Mouse (Mus musculus) lung, postnatal 10 days (tissue): ENCODE measurements around the gene Tgfb2.
A peak's percentile ranks its signal among the peaks of the same experiment; 100 is the strongest.

Experiments
- DNase-seq: peaks from one replicate; pipeline ENCODE4 v3.0.0; 2021

Tgfb2 gene

GRCm38 (mm10) chr1:186650011-186650410, 55.8 kb downstream of the Tgfb2 start:
- no peak for DNase-seq

DNA sequence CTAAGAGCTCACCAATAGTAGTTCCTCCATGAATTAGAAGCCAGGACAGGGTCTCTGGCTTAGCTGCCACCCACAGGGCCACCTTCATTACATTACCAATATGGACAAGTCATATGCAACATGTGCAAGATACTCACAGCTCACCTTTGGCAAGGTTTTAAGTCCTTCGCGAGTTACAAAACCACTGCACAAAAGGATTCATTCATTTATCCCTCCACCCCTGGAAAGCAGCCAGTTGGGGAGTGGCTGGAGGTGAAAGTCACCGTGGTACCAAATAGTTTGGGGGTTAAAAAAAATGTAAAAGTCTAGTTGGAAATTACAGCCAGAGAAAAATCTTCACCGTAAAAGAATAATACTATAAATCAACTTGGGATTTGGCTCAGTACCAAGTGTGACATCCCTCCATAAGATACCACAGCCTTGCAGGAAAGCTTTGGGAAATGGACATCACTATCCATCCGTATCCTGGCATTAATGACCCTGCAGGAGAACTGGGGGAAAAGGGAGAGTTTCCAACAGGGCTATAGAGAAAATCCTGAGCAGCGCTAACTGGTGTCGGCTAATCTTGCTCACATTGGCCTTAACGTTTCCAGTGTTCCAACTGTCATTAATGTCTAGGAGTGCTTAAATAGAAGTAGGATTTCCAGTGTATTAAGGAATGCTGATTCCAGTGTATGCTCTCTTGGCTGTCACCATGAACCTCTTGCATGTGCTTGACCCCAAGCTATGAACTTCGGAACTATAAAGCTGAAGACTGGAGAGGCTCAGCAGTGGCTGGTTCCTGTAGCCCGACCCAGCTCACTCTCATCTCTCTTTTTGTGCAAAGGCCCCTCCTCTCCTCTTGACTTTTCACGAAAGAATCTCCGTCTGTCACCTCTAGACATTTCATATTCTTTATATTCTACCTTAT, 68.2 kb downstream of the Tgfb2 start:
- DNase-seq, result no peak

DNA sequence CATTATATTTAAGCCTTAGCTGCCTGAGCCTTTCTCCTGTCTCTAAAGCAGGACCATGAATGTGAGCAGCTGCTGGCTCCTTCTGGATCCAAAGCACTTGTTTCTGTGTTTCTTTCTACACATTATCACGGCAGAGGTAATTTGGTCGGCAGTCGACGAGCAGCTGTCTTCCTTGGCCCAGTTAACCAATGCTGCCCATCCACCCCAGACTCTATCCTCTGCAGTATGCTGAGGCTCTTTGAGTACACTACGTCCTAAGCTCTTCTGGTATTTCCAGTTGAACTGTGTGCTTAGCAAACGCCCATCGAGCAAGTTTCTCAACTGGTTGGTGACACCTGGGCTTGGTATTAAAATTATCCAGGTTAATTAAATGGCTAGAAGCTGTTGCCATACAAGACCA, 70.7 kb downstream of the Tgfb2 start:
- DNase-seq, result no peak

DNA sequence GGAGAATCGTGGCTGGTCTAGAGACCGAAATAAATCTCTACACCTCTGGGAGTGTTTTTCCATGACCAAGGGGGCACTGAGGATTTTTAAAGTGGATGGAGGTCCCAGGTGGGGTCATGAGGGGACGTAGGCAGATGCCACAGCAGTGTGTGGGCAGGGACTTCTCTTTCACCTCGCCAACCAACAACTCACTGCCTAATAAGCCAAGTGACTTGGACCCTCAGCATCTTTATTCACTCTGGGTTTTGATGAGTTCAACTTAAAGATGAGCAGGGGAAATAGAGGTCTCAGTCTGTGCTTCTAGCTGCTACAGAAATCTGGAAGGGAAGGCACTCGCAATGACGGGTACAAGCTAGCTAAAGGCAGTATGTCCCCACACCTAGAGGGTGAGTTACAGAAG, 74.3 kb downstream of the Tgfb2 start:
- no peak for DNase-seq

GRCm38 (mm10) chr1:186630971-186631370, 74.8 kb downstream of the Tgfb2 start:
- no peak for DNase-seq

GRCm38 (mm10) chr1:186627451-186627995, 78.3 kb downstream of the Tgfb2 start:
- DNase-seq, result peak; percentile 72

GRCm38 (mm10) chr1:186624474-186624873, 81.3 kb downstream of the Tgfb2 start:
- no peak for DNase-seq

GRCm38 (mm10) chr1:186621812-186622211, 84.0 kb downstream of the Tgfb2 start:
- no peak for DNase-seq

DNA sequence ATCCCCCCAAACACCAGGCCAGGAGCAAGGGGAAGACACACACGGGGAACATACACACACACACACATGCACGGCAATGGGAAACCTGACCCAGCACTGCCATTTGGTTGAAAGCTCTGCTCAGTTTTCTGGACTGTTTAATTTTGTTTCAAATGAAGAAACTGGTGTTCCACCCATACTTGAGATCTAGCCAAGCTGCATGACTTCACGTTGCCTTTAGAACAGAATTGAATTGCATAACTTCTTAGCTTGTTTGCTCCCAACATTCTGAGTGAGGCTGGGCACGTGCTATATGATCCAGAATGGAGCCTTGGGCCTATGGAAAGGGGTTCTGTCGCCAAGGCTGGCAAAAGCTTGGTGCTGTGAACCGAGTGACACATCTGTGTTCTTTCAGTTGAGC, 87.5 kb downstream of the Tgfb2 start:
- DNase-seq, result peak; percentile 44

DNA sequence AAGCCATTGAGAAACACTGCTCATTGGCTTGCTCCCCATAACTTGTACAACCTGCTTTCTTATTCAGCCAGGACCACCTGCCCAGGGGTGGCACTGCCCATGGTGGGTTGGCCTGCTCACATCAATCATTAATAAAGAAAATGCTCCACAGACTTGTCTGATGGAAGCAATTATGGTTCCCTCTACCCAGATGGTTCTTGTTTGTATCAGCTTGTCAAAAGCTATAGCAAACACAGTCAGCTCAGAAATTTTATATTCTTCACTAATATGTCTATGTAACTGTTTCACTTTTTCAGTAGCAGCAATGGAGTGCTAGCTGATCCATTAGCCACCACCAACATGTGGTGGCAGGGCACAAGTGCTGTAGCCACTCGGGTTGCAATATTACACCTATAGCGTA, 94.4 kb downstream of the Tgfb2 start:
- no peak for DNase-seq

GRCm38 (mm10) chr1:186610481-186610880, 95.3 kb downstream of the Tgfb2 start:
- DNase-seq, result no peak

GRCm38 (mm10) chr1:186609793-186610233, 96.0 kb downstream of the Tgfb2 start:
- DNase-seq, result peak; percentile 67

DNA sequence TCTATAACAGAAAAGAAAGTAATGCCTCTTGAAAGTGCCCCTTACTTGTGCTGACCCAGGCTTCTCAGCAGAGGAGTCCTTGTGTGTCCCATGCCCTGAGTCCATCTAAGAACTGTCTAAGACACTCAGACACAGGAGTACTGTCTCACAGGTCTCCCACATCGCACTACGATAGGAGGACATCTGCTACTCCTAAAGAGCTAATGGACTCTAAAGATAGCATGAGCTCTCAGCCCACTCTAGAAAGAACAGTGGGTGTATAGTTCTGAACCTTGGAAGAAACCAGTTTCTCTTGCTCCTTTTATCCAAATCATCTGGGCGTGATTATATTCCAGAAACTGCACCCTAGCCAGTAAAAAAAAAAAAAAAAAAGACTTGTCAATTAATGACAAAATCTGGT, 97.7 kb downstream of the Tgfb2 start:
- no peak for DNase-seq

DNA sequence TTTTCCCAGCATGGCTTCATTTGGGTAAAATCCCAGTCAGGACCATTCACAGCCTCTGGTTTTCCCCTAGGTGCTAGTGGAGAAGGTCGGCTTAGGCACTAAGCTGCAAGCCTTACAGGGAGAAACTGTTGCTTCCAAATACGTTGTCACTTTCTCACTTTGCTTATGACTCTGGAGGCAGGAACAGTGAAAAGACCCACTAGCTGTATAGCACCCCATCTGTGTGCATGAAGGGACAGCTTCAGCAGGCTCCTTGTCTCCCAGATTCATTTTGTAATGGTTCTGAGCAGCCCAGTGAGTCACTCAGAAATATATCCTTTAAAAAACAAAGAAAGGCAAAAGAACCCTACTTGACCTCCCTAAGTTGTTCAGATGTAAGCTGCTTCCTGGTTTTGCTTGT, 100.2 kb downstream of the Tgfb2 start:
- no peak for DNase-seq

DNA sequence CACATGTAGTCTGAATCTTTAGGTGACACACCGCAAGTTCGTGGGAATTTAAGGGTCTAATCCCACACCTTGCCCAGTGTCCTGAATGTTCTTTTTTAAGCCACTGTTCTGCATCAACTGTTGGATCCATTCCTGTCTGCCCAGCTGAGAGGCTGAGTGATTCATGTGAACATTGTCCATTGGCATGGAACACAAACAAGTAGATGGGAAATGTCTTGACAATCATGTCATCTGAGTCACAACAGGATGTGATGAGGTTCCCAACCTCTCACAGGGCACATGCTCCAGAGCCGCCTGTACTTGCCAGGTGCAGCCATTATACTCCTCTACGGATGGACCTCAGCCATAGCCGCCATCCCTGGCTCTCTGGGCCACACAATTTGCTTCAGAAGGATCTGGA, 101.7 kb downstream of the Tgfb2 start:
- no peak for DNase-seq

- no peak for DNase-seq
These were observed 117.6 kb downstream of the Tgfb2 start for GRCm38 (mm10) chr1:186588226-186588625.

GRCm38 (mm10) chr1:186587065-186587804, 118.6 kb downstream of the Tgfb2 start:
- DNase-seq, result peak; percentile 48

- DNase-seq, result no peak
These were observed 120.1 kb downstream of the Tgfb2 start for GRCm38 (mm10) chr1:186585571-186586164.

DNA sequence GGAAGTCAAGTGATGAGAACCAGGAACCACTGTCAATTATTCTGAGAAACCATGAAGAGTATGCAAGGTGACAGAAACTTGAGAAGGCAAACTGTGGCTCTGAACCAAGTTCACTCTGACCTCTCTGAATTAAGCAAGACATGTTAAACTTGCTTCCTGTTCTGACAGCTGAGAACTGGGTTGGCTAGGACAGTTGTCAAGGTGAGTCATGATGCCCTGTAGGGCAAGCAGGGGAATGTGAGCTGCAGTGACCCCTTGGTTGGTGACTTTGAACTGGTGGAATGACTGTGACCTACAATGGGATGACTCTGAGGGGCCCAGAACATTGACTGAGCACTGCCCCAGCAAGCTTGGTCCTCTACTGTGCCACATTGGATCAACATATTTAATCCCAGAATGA, 121.9 kb downstream of the Tgfb2 start:
- no peak for DNase-seq

GRCm38 (mm10) chr1:186582113-186582512, 123.7 kb downstream of the Tgfb2 start:
- DNase-seq, result peak; percentile 71

GRCm38 (mm10) chr1:186581666-186582065, 124.1 kb downstream of the Tgfb2 start:
- peak; percentile 13 for DNase-seq

GRCm38 (mm10) chr1:186581114-186581513, 124.7 kb downstream of the Tgfb2 start:
- DNase-seq, result peak; percentile 18

DNA sequence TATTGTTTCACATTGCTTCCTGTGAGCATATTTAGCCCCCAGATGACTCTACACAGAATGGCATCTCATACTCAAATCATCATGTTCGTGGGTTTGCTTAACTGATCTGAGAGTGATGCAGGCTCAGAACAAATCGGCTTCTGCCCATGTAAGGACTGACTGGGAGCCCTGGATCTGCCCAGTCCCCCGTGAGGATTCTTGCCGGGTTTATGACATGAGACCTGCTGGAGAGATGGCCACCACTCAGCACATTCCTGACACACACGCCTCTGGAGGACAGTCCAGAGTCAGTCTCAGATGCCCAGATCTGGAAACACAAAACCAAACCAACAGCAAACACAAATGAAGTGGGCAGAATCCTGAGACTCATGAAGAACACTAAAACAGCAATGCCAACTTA, 128.5 kb downstream of the Tgfb2 start:
- no peak for DNase-seq
